Mouse (Mus musculus): ENCODE measurements around the gene Osbp2.

- TF ChIP-seq CEBPB (IDR thresholded peaks at IDR 0.05; ENCODE audit: insufficient read depth, poor library complexity, severe bottlenecking) (no peak), E2F4 (IDR thresholded peaks at IDR 0.05; ENCODE audit: insufficient read depth) (no peak), POLR2A (IDR thresholded peaks at IDR 0.05; ENCODE audit: insufficient read length, low read depth) (no peak), TCF12 (IDR thresholded peaks at IDR 0.05; ENCODE audit: insufficient read depth, poor library complexity, severe bottlenecking) (no peak), MYOG (IDR thresholded peaks at IDR 0.05; ENCODE audit: control insufficient read depth in 1 of 3, insufficient read depth in 1 of 3, insufficient read length in 2 of 3, low read depth in 2 of 3) (no peak), MAX (IDR thresholded peaks at IDR 0.05; ENCODE audit: low read depth) (no peak), POLR2AphosphoS2 (IDR thresholded peaks at IDR 0.05; ENCODE audit: insufficient read length, low read depth) (no peak), TCF3 (IDR thresholded peaks at IDR 0.05; ENCODE audit: insufficient read length, low read depth) (no peak), SRF (IDR thresholded peaks at IDR 0.05; ENCODE audit: control insufficient read depth, insufficient read length, low read depth) (no peak), USF1 (IDR thresholded peaks at IDR 0.05; ENCODE audit: low read depth) (no peak), REST (IDR thresholded peaks at IDR 0.05; ENCODE audit: insufficient read depth, insufficient read length) (no peak), MYOD1 (IDR thresholded peaks at IDR 0.05; ENCODE audit: control insufficient read depth in 1 of 3, insufficient read length in 2 of 3, low read depth in 2 of 3) (no peak)
Observed at GRCm38 (mm10) chr11:3902516-3902915, 38.8 kb upstream of the Osbp2 start.
